Mouse (Mus musculus) liver, embryonic 16.5 days (tissue): Measurements from ENCODE around the gene Eml1. TPM values are rescaled to one million over a fixed set of nuclear protein-coding genes. Genes with fewer than 3 reads are reported as not detected.

ENCODE experiments used
- ATAC-seq: fragments of 200-750 bp; cut with Nextera tagmentation; 2 replicates; pipeline ENCODE4 v1.8.0; 2017; ENCODE audit warnings: low read depth, mild to moderate bottlenecking, moderate number of reproducible peaks, moderate library complexity
- H3K27ac ChIP-seq: fragments of 300-500 bp; sonication (generic); 2 replicates; pipeline ENCODE4 v1.5.1; 2014; ENCODE audit warnings: mild to moderate bottlenecking, low read length
- H3K27me3 ChIP-seq: fragments of 300-500 bp; sonication (generic); 2 replicates; pipeline ENCODE4 v1.6.1; 2014; ENCODE audit warnings: low read depth, low read length, mixed read lengths; ENCODE audit not compliant: control insufficient read depth, insufficient read depth
- H3K36me3 ChIP-seq: fragments of 300-500 bp; sonication (generic); 2 replicates; pipeline ENCODE4 v1.6.1; 2014; ENCODE audit warnings: mild to moderate bottlenecking; ENCODE audit not compliant: control insufficient read depth, insufficient read depth
- H3K4me1 ChIP-seq: fragments of 300-500 bp; sonication (generic); 2 replicates; pipeline ENCODE4 v1.6.1; 2014; ENCODE audit warnings: low read depth, low read length, mixed read lengths; ENCODE audit not compliant: control insufficient read depth
- H3K4me2 ChIP-seq: fragments of 300-500 bp; sonication (generic); 2 replicates; pipeline ENCODE4 v1.6.1; 2014; ENCODE audit warnings: low read depth, low read length, mixed read lengths
- H3K4me3 ChIP-seq: fragments of 300-500 bp; sonication (generic); 2 replicates; pipeline ENCODE4 v1.5.1; 2014; ENCODE audit warnings: low read depth, mild to moderate bottlenecking, low read length
- H3K9ac ChIP-seq: fragments of 300-500 bp; sonication (generic); 2 replicates; pipeline ENCODE4 v1.6.1; 2014; ENCODE audit warnings: low read depth, low read length
- H3K9me3 ChIP-seq: fragments of 300-500 bp; sonication (generic); replicated peaks from 2 replicates; pipeline ENCODE4 v1.6.1; 2016; ENCODE audit warnings: low read length; ENCODE audit not compliant: control insufficient read depth
- WGBS: fragments of 180-500 bp; shearing (Covaris S2); extraction: QIAGEN DNeasy Blood & Tissue Kit; methylation state at CpG from one replicate; pipeline ENCODE4 v1.1.7; 2014; ENCODE audit not compliant: insufficient replicate concordance; 5-methylcytosine and 5-hydroxymethylcytosine counted together
- polyA plus RNA-seq: library from polyadenylated mRNA; unstranded; fragments of >200 nt; fragmentation: Nextera tagmentation; extraction: Ambion mirVana; gene quantifications from 2 replicates; pipeline ENCODE4 v1.2.1, GENCODE M21; 2015

Gene Eml1
- polyA plus RNA-seq, 1 experiment from 2014 or later: 6.4 TPM

DNA sequence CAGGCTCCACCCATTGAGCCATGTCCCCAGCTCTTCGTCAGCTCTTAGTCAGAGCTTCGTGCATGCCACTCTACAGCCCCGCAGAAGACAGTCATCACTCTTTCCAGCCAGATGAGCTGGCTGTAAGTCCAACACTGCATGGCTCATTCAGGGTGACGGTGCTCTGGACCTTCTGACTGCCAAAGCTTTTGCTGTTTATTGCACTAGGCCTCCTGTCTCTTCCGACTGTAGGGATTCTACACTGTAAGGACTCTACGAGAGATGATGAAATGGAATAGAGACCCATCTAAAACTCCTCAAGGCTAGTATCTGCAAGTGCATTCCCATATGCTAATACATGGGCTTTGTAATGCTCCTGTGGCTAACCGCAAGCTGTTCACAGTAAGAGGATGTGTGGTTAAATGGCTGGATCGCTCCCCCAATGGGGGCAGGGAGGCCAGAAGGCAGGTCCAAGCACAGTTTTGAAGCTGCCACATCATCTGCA lies 82.8 kb downstream of the Eml1 start:
- Histone ChIP-seq H3K4me3 (no peak overlapping the region), H3K27ac (no peak overlapping the region), H3K4me1 (no peaks in the 10 kb centered on the region), H3K36me3 (no peaks in the 10 kb centered on the region), H3K9me3 (no peaks in the 10 kb centered on the region), H3K27me3 (no peaks in the 10 kb centered on the region), H3K4me2 (no peak overlapping the region), H3K9ac (no peak overlapping the region)
- WGBS: 33% methylated on average over 8 of the region's 8 CpGs
- ATAC-seq: no peak

DNA sequence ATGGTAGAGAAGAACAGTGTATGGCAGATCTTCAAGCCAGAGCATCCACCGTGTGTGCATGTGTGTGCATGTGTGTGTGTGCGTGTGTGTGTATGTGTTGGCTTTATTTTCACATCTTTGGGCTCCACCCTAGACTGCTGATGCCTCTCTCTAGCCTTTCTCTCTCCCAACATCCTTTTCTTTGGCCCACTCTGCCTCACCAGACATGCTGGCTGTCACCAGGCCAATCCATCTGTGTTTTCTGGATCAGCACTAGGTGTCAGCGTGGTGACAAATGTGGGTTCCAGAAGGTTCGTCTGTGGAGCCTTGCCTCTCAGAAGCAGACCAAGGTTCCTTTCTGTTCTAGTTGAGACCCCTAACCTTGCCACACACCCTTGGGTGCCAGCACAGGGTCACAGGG lies 84.2 kb downstream of the Eml1 start:
- Histone ChIP-seq H3K4me1 (no peaks in the 10 kb centered on the region), H3K9me3 (no peaks in the 10 kb centered on the region), H3K27me3 (no peaks in the 10 kb centered on the region), H3K36me3 (no peaks in the 10 kb centered on the region), H3K4me3 (no peak overlapping the region), H3K9ac (no peak overlapping the region), H3K4me2 (no peak overlapping the region), H3K27ac (no peak overlapping the region)
- 49% methylated on average over 4 of the region's 4 CpGs for WGBS
- ATAC-seq: no peak

DNA sequence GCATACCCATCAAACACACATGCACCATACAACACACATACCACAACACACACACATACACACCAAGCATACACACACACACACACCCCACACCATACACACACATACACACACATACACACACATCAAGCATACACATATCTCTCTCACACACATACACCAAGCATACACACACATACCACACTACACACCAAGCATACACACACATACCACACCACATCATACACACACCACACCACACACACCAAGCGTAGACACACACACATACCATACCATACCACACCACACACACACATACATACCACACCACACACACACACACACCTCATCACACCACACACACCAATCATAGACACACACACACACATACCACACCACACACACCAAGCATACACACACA lies 102.1 kb downstream of the Eml1 start:
- 64% methylated on average over 1 of the region's 1 CpGs for WGBS
- Histone ChIP-seq H3K4me3 (no peak overlapping the region), H3K4me1 (no peaks in the 10 kb centered on the region), H3K9ac (no peak overlapping the region), H3K27ac (no peak overlapping the region), H3K4me2 (no peak overlapping the region), H3K27me3 (no peaks in the 10 kb centered on the region), H3K36me3 (no peaks in the 10 kb centered on the region), H3K9me3 (no peaks in the 10 kb centered on the region)
- no peak for ATAC-seq

DNA sequence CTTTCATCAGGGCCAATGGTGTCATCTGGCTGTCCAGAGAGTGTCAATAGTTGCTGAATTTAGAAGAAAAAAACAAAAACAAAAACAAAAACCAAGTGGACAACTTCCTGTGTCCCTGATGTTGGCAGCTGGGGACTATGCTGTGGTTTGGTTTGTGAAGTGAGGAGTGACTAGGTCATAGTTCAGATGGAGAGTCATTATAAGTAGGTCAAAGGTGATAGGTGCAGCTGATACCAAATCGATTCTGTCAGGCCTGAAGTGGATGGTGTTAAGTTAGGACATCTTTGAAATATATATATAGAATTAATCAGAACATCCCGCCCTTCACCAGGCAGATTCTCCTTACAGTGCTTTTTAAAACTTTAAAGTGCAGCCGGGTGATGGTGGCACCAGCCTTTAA lies 103.7 kb downstream of the Eml1 start:
- no peak overlapping the region for H3K4me2 ChIP-seq
- no peaks in the 10 kb centered on the region for H3K36me3 ChIP-seq
- 39% methylated on average over 3 of the region's 3 CpGs for WGBS
- no peak overlapping the region for H3K4me3 ChIP-seq
- no peak overlapping the region for H3K27ac ChIP-seq
- H3K27me3 ChIP-seq: no peaks in the 10 kb centered on the region
- no peaks in the 10 kb centered on the region for H3K9me3 ChIP-seq
- H3K9ac ChIP-seq: no peak overlapping the region
- peak; percentile 50; the same call in 1 of the 2 replicates for ATAC-seq
- no peaks in the 10 kb centered on the region for H3K4me1 ChIP-seq

DNA sequence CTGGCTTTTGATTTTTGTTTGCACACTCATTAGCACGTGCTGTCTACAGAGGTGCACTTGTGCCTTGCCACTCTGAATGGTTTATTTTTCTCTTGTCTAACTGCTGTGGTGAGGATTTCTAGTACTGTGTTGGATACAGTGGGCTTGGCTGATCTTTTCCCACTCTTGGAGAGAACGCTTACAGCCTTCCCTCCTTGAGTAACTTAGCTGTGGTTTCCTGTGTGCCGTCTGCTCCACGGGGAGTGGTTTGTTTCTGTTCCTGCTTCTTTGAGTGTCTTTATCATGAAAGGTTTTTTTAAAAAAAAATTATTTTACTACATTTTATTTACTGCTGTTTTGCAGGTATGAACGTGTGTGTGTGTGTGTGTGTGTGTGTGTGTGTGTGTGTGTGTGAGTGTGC lies 108.0 kb downstream of the Eml1 start:
- WGBS: 27% methylated on average over 5 of the region's 5 CpGs
- H3K36me3 ChIP-seq: no peaks in the 10 kb centered on the region
- H3K27me3 ChIP-seq: no peaks in the 10 kb centered on the region
- H3K9me3 ChIP-seq: no peaks in the 10 kb centered on the region
- ATAC-seq: no peak
- H3K9ac ChIP-seq: no peak overlapping the region
- no peaks in the 10 kb centered on the region for H3K4me1 ChIP-seq
- H3K27ac ChIP-seq: no peak overlapping the region
- H3K4me2 ChIP-seq: no peak overlapping the region
- H3K4me3 ChIP-seq: no peak overlapping the region

DNA sequence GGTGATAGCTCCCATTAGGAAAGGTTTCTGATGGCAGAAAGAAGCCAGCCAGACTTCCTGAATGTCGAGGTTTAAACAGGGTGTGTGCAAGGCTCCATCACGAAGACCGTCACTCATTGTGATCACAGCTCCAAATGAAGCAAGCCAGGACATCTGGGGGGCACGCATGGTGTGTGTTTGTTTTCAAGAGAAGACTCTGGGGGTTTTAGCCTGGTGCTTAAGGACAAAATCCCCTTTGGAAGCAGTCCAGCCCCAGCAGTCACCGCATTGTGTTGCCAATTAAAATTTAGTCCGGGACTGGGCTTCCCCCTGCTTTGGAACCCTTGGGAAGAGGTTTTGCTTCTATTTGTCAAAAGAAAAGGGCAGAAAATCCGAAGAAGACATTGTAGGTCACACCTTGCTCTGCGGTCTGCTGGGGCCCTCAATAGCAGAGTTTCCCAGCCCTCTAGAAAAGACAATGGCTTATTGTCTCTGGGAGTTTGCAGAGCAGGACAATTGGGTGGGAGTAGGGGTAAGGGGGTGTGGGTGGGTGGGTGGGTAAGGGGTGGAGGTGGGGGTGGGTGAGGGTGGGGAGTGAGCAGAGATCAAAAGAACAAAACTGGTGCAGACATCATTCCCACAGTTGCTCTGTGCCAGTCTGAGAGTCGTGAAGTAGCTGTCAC lies 110.1 kb downstream of the Eml1 start:
- no peaks in the 10 kb centered on the region for H3K36me3 ChIP-seq
- ATAC-seq: no peak

DNA sequence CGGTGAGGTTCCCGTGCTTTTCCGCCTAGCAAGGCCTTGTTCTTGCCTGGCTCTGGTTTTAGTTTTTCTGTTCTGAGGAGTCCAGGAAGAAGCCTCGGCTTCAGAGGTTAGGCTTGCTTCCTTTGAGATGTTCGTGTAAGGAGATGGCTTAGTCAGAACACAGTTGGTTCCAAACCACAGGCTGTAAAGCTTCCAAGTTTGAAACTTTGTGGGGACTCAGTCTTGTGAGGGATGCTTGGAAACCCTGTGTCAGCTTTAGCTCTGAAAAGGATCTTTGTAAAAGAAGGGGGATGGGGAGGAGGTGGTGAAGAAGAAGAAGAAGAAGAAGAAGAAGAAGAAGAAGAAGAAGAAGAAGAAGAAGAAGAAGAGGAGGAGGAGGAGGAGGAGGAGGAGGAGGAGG lies 118.3 kb downstream of the Eml1 start:
- no peaks in the 10 kb centered on the region for H3K4me1 ChIP-seq
- H3K9me3 ChIP-seq: no peaks in the 10 kb centered on the region
- 52% methylated on average over 5 of the region's 5 CpGs for WGBS
- ATAC-seq: no peak
- no peak overlapping the region for H3K27ac ChIP-seq
- H3K27me3 ChIP-seq: no peaks in the 10 kb centered on the region
- H3K36me3 ChIP-seq: no peaks in the 10 kb centered on the region
- H3K9ac ChIP-seq: no peak overlapping the region
- H3K4me3 ChIP-seq: no peak overlapping the region
- no peak overlapping the region for H3K4me2 ChIP-seq

More for the DNA sequence above, 110.1 kb downstream of the Eml1 start:
- 35% methylated on average over 9 of the region's 9 CpGs for WGBS
- H3K4me2 ChIP-seq: no peak overlapping the region
- H3K27me3 ChIP-seq: no peaks in the 10 kb centered on the region
- H3K4me1 ChIP-seq: no peaks in the 10 kb centered on the region
- H3K9ac ChIP-seq: no peak overlapping the region
- no peak overlapping the region for H3K27ac ChIP-seq
- no peak overlapping the region for H3K4me3 ChIP-seq
- H3K9me3 ChIP-seq: no peaks in the 10 kb centered on the region

DNA sequence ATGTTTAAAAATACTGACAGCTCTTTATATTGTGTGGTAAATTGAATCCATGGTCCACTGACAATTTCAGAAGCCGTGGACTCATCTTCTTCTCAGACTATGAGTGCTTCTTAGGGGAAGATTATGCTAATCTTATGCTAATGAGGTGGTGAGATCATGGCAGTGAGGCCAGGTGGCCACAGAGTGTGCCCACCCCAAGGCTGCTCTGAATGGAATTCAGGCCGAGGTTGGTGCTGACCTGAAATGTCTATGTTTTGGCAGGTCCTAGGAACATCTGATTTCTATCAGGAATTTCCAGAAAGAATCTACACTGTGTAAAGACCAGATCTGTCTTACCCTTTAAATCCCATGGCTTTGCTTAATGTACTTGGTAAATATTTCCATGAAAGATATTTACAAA lies 119.0 kb downstream of the Eml1 start:
- no peak for ATAC-seq
- H3K4me3 ChIP-seq: no peak overlapping the region
- no peak overlapping the region for H3K9ac ChIP-seq
- H3K27me3 ChIP-seq: no peaks in the 10 kb centered on the region
- no peak overlapping the region for H3K27ac ChIP-seq
- WGBS: 48% methylated on average over 2 of the region's 2 CpGs
- H3K36me3 ChIP-seq: no peaks in the 10 kb centered on the region
- no peak overlapping the region for H3K4me2 ChIP-seq
- H3K4me1 ChIP-seq: no peaks in the 10 kb centered on the region
- H3K9me3 ChIP-seq: no peaks in the 10 kb centered on the region

DNA sequence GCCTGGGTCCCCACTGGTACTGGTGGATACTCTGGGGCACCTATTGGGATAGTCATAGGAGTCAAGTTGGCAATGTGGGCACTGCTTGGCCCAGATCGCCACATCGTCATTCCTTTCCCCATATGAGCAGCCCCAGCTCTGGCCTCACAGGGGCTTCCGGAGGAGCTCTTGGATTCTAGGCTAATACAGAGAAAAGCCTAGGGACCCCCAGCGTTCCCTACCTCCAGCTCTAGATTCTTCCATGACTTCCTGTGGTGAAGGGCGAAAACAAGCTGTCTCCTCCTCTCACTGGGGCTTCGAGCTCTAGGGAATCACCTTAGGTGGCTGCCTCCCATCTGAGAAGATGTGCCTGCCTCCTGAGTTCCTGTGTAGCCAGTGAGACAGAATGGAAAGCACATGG lies 119.6 kb downstream of the Eml1 start:
- WGBS: 72% methylated on average over 6 of the region's 6 CpGs
- Histone ChIP-seq H3K4me2 (no peak overlapping the region), H3K27ac (no peak overlapping the region), H3K4me1 (no peaks in the 10 kb centered on the region), H3K36me3 (no peaks in the 10 kb centered on the region), H3K9me3 (no peaks in the 10 kb centered on the region), H3K9ac (no peak overlapping the region), H3K4me3 (no peak overlapping the region), H3K27me3 (no peaks in the 10 kb centered on the region)
- ATAC-seq: no peak
